Mouse (Mus musculus): ENCODE measurements at regions not wholly inside any gene's neighbourhood (a gene's known extent, or its start where the extent isn't known, plus 50 kb on each side); places are given as distances from the start of the nearest gene placed in this dataset.

GRCm38 (mm10) chr7:68682318-68682728 is 66.7 kb downstream of the Arrdc4 start:
- no peak for TF ChIP-seq CTCF (IDR thresholded peaks at IDR 0.05; ENCODE audit: extremely low read depth, insufficient read depth, insufficient read length, insufficient replicate concordance)
- TF ChIP-seq POLR2A (IDR thresholded peaks at IDR 0.05; ENCODE audit: low read depth, low read length): no peak
